Mouse (Mus musculus) C2C12 (cell line): Measurements from ENCODE around the gene Syt5. TPM values are rescaled to one million over a fixed set of nuclear protein-coding genes. Genes with fewer than 3 reads are reported as not detected.
"Not testable (repeated sequence)": the region's sequence is repeated elsewhere in the genome, so short reads cannot be mapped to it uniquely, and the experiment has no call there.

ENCODE experiments used
- H3K27me3 ChIP-seq: one replicate; pipeline ENCODE4 v1.6.1; 2011; ENCODE audit not compliant: control insufficient read depth, insufficient read depth, insufficient read length
- H3K36me3 ChIP-seq: one replicate; pipeline ENCODE4 v1.6.1; 2011; ENCODE audit not compliant: control insufficient read depth, insufficient read depth
- H3K4me3 ChIP-seq: one replicate; pipeline ENCODE4 v1.5.1; 2011; ENCODE audit warnings: mild to moderate bottlenecking, control low read depth; ENCODE audit not compliant: poor library complexity, insufficient read depth, severe bottlenecking
- H3K79me2 ChIP-seq: one replicate; pipeline ENCODE4 v1.6.1; 2011; ENCODE audit not compliant: control insufficient read depth, insufficient read depth
- H3K79me3 ChIP-seq: one replicate; pipeline ENCODE4 v1.6.1; 2011; ENCODE audit warnings: low read depth, control low read depth
- H3ac ChIP-seq: one replicate; pipeline ENCODE3; 2011; ENCODE audit warnings: low read depth; ENCODE audit not compliant: control insufficient read depth, insufficient read length
- CEBPB ChIP-seq: IDR thresholded peaks from one replicate; pipeline ENCODE4 v1.6.1; 2011; ENCODE audit warnings: low read depth, mild to moderate bottlenecking, control low read depth, moderate library complexity
- CTCF ChIP-seq: IDR thresholded peaks from one replicate; pipeline ENCODE4 v1.5.1; 2011; ENCODE audit not compliant: control insufficient read depth, insufficient read depth, insufficient read length
- FOSL1 ChIP-seq: IDR thresholded peaks from one replicate; pipeline ENCODE4 v1.8.0; 2011; ENCODE audit warnings: mild to moderate bottlenecking, low read length; ENCODE audit not compliant: poor library complexity, insufficient read depth, severe bottlenecking
- MAX ChIP-seq: IDR thresholded peaks from one replicate; pipeline ENCODE4 v1.6.1; 2011; ENCODE audit warnings: mild to moderate bottlenecking, control low read depth
- MYOD1 ChIP-seq: IDR thresholded peaks from one replicate; pipeline ENCODE4 v1.6.1; 2011; ENCODE audit warnings: low read depth; ENCODE audit not compliant: control insufficient read depth, insufficient read length
- MYOG ChIP-seq: IDR thresholded peaks from one replicate; pipeline ENCODE4 v1.6.1; 2011; ENCODE audit not compliant: control insufficient read depth, insufficient read length; ENCODE audit errors: extremely low read depth
- USF1 ChIP-seq: IDR thresholded peaks from one replicate; pipeline ENCODE4 v1.6.1; 2011; ENCODE audit warnings: low read depth, mild to moderate bottlenecking, control low read depth, moderate library complexity
- long read RNA-seq, 2 experiments: library from polyadenylated mRNA; unstranded; transcript quantifications; one replicate each; pipeline ENCODE4 v2.0.0; 2019 to 2020
- polyA plus RNA-seq: library from polyadenylated mRNA; unstranded; fragments of >200 nt; fragmentation: generic; extraction: Trizol; gene quantifications from one replicate; pipeline ENCODE4 v1.2.1, GENCODE M21; 2012; ENCODE audit warnings: missing spikeins

Gene Syt5
- polyA plus RNA-seq, result 0.11 TPM
- long read RNA-seq, experiment 1, result 0 reads
- long read RNA-seq, experiment 2, result 0 reads

GRCm38 (mm10) chr7:4547221-4547641 is at the start of gene Syt5:
Gene Syt5, minus strand, starts transcription at chr7:4547541.
- no peak for TF ChIP-seq FOSL1
- TF ChIP-seq MAX, result no peak
- TF ChIP-seq MYOG, result no peak
- TF ChIP-seq CTCF, result no peak
- TF ChIP-seq CEBPB, result no peak
- no peak within 1 kb of the TSS for H3ac ChIP-seq
- H3K36me3 ChIP-seq, result no peaks in the 10 kb centered on the region
- H3K79me2 ChIP-seq, result no peaks in the 10 kb centered on the region
- H3K27me3 ChIP-seq, result peaks cover 21% of the 10 kb centered on the region
- H3K79me3 ChIP-seq, result no peaks in the 10 kb centered on the region
- H3K4me3 ChIP-seq, result no peak within 1 kb of the TSS

DNA sequence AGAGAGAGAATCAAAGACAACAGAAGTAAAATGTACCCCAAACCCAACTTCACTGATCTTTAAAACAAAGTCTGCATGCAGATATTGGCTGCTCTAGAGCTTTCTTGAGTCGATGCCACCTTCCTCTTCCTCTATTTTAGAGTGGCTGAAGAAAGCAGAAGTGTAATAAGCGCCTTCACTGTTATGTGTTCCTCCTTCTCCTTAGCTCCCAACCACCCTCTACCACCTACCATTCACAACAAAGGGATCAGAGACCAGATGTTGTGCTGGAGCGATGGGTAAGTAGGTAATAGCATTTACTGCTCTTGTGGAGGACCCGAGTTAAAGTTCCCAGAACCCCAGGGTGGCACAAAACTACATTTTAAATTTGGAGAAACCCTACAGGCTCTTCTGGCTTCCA is 49.7 kb upstream of the Syt5 start:
- not testable (repeated sequence) for H3K4me3 ChIP-seq, H3K79me3 ChIP-seq, H3K36me3 ChIP-seq, H3K79me2 ChIP-seq, H3ac ChIP-seq, H3K27me3 ChIP-seq

GRCm38 (mm10) chr7:4581481-4581880 is 34.1 kb upstream of the Syt5 start:
- H3ac ChIP-seq, H3K79me3 ChIP-seq, H3K4me3 ChIP-seq, H3K36me3 ChIP-seq, H3K79me2 ChIP-seq, H3K27me3 ChIP-seq: not testable (repeated sequence)

GRCm38 (mm10) chr7:4572361-4572760 is 25.0 kb upstream of the Syt5 start:
- H3ac ChIP-seq, H3K36me3 ChIP-seq, H3K27me3 ChIP-seq, H3K79me3 ChIP-seq, H3K4me3 ChIP-seq, H3K79me2 ChIP-seq: not testable (repeated sequence)

DNA sequence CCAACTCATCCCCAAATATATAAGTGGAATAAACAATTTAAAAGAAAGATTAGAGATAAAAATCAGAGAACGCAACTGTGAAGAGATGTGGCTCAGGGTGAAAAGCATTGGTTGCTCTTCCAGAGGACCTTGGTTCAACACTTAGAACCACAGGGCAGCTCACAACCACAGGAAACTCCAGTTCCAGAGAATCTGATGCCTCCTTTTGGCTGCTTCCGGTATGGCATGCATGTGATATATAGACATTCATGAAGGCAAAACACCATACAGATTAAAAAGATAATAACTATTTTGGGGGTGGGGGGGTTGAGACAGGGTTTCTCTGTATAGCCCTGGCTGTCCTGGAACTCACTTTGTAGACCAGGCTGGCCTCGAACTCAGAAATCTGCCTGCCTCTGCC is 15.3 kb upstream of the Syt5 start:
- H3K79me2 ChIP-seq, result no peaks in the 10 kb centered on the region
- H3K4me3 ChIP-seq, result no peak overlapping the region
- H3K79me3 ChIP-seq, result no peaks in the 10 kb centered on the region
- no peak overlapping the region for H3ac ChIP-seq
- no peaks in the 10 kb centered on the region for H3K36me3 ChIP-seq
- H3K27me3 ChIP-seq, result peaks cover 18% of the 10 kb centered on the region
- TF ChIP-seq CTCF (no peak), MAX (no peak), CEBPB (no peak), FOSL1 (no peak), MYOG (no peak), MYOD1 (no peak), USF1 (no peak)

GRCm38 (mm10) chr7:4557167-4557560 is 9.8 kb upstream of the Syt5 start:
- TF ChIP-seq MYOD1, result no peak
- TF ChIP-seq CTCF, result no peak
- no peak for TF ChIP-seq MYOG
- no peak for TF ChIP-seq CEBPB
- no peak for TF ChIP-seq MAX
- TF ChIP-seq USF1, result no peak
- no peak for TF ChIP-seq FOSL1
- no peaks in the 10 kb centered on the region for H3K79me3 ChIP-seq
- H3K79me2 ChIP-seq, result no peaks in the 10 kb centered on the region
- no peaks in the 10 kb centered on the region for H3K36me3 ChIP-seq
- H3K27me3 ChIP-seq, result peaks cover 27% of the 10 kb centered on the region
- no peak overlapping the region for H3ac ChIP-seq
- no peak overlapping the region for H3K4me3 ChIP-seq
